Mouse (Mus musculus) WW6 (cell line): ENCODE measurements around the gene Gpn3.
A peak's percentile ranks its signal among the peaks of the same experiment; 100 is the strongest.

ENCODE experiments used
- DNase-seq: peaks from one replicate; pipeline ENCODE4 v3.0.0-alpha.2; 2013; ENCODE audit warnings: low read depth, low spot score

Gene Gpn3

DNA sequence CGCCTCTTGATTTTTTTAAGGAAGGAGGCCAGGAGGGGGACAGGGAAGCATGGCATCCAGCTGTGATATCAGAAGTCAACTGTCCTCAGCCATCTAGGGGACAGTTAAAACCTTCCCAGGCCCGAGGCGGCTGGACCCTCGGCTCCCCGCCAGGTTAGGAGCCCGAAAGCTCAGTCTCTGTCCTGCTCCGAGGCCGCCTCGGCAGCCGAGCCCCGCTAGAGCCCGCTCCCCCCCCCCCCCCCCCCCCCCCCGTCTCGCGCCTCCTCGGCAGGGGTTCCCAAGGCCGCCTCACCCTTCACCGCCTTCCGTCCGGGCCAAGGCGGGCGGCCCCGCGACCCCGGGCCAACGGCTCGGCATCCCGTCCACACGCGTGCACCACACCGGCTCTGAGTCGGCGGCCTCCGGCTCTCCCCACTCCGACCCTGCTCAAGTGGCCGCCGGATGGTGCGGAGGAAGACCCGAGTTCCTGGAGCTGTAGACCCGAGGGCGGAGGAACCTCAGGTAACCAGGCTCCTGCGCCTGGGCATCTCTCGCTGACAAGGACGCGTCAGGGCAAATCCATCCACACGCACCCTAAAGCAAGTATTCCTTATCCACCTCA is at the start of gene Gpn3:
TSS of gene Gpn3 (plus strand) at position 286 of the 601 bp plus-strand sequence.
- DNase-seq = peak; percentile 59

DNA sequence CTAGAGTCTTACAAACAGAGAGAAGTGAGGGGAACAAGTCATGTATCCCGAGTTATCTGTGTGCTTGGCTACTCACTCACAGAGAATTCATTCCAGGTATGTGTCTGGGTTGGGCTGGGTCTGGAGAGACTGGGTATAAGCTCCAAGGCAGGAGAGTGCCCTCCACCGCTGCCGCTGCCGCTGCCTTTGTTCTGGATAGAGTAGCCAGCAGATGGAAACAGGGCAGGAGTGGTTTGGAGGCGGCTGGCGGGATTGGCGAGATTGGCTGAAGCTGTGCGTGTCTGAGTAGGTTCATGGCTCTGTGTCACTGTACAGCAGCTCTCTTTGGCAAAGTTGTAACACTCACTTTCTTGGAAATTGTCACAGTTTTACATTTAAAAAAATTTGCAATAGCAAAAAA is 48.2 kb upstream of the Gpn3 start:
- DNase-seq = no peak

DNA sequence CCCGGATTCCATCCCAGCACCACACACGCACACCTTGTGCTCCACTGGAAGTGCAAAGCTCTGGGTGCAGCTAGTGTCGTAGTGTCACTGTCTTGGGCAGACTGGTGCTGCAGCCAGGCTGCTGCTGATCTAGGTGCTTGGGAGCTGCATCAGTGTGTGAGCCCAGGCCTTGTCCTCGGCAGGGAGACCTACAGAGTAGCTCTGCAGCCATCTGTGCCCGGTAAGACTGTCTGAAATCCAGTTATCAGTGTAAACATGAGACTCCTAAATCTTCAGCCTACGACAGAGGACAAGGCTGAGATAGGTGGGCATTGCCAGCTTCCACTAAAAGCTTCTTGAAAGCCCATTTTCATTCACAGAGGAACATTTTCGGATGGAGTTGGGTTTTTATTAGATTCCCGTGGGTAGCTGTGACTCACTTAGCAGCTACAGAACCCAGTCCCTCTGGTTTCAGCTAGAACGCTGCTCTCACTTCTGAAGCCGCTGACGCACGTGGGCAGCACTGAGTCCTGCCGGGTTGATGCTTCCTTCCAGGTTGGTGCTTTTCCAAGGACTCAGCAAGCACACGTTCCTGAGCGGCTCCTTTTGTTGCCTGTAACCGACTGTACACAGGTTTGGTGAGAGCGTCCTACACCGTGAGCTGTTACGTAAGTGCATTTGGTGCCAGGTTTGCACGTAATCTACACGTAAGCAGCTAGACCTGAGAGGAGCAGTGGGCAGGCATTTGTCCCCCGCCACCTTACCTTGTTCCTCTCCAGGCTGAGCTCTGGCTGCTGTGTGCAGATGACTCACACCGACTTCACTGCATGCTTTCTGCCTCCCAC is 46.9 kb upstream of the Gpn3 start:
- no peak for DNase-seq

DNA sequence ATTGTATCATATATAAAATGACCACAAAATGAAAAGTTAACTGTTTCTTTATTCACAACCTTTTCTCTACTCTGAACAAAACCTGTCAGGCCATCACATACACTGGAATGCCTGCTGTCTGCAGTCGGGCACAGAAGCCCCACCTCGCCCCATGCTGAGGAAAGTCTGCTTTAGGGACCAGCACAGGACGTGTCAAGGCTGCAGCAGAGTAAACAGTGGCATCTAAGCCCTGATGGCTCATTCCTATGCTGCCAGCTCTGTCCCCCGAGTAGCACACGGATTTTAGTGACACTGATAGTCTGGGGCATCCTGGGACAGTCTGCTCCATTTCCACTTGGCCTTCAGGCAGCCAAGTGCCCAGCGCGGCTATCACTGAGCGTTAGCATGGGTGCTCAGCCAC is 46.2 kb upstream of the Gpn3 start:
- no peak for DNase-seq

DNA sequence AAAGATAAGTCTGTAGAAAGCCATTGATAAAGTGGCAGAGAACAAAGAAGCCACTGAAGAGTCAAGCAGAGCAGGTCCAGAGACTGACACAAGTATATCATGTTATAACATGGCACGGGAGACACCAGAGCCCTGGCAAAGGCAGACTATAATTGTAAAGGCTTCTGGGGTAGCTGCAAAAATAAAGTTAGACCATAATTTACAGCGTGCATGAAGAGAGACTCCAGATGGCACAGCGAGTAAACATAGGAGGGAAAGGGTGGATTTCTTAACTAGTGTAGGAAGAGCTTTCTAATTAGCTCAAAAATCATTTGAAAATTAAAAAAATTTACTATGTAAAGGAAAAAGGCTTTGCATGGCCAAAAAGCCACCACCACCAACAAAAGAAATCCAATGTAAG is 44.4 kb upstream of the Gpn3 start:
- DNase-seq = no peak

DNA sequence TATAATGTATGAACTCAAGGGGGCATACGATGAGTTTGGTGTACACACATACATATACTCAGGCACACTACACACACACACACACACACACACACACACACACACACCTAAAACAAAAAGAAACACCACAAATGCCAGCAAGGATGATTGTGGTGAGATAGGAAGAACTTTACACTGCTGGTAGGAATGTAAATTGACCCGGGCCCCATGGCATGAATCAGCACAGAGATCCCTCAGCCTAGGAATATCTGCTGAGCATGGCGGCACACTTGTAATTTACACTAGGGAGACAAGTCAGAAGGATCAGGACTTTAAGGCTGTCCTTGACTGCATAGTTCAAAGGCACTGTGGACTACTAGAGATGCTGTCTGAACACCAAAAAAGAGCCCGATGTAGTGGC is 41.4 kb upstream of the Gpn3 start:
- DNase-seq = no peak

DNA sequence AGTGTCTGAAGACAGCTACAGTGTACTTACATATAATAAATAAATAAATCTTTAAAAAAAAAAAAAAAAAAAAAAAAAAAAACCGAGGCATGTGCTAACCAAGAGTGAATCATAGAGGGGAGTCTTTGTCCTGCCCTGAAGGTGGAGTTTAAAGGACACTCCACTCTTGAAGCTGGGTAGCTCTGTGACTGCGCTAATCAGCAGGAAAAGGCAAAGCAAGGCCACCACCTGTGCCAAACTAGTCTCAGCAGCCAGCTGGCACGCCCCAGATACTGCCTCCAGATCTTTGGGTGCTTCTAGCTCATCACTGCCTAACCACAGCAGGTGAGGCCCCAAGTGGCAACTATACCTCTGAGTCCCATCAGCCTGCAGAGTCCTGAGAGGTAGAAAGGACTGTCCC is 37.0 kb upstream of the Gpn3 start:
- DNase-seq = no peak

DNA sequence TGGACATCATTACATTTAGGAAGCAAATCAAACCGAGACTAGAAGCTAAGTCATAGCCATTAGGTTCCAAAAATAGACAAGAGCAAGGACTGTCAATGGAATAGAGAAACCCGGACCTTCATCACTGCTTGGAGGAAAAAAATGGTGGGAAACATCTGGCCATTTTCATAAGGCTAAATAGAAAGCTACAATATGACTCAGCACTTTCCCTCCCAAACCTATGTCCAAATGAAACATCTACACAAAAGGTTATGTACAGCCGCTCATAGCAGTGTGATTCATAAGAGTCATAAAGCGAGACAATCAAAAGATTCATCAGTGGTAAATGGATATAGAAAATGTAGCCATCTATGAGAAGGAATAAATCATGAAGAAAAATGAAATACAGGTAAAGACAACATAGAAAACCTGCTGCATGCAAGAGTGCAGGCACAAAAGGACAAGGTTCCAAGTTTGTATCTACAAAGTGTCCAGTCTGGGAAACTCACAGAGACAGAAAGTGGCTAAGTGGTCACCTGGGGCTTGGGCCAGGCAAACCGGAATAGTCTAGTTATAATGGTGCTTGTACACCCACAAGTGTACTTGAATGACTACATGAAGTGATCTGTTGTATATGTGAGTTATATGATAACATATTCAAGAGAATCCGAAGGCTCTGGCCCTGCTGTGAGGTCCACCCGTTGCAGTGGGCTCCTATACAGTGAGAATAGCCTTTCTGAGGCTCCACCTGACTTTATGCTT is 35.0 kb upstream of the Gpn3 start:
- no peak for DNase-seq

DNA sequence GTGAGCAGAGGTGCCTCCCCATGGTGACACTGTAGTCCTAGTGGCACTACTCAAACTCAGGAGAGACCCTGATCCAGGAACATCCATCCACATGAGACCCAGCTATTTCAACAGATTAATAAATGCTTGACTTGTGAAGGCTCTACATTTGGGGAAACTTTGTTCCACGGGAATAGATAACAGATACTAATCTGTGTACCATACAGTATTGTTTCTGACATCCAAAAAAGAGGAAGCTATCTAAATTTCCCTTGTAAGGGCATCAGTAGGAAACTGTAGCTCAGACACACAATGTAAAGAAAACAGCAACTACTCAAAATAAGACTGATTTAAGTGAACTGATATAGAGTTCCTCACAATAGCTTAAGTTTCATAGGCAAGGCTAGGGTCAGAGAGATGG is 28.8 kb upstream of the Gpn3 start:
- no peak for DNase-seq

DNA sequence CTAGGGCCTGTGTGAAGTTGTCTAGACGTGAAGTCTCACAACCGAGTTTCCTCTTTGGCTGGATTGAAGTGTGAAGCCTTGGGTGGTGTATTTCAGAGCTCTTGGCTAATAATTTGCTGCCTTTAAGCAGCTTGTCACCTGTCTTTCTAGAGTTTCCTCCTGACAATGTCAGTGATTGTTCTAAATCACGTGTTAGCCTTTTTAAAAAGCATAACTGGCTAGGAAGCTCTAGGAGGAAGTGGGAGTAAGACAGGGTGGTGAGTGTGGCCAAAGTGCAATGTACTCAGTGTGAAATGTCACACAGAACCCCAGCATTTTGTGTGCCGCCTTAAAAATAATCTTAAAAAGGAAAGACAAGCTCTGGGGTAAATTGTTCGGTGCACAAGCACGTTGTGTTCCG is 27.9 kb upstream of the Gpn3 start:
- no peak for DNase-seq

DNA sequence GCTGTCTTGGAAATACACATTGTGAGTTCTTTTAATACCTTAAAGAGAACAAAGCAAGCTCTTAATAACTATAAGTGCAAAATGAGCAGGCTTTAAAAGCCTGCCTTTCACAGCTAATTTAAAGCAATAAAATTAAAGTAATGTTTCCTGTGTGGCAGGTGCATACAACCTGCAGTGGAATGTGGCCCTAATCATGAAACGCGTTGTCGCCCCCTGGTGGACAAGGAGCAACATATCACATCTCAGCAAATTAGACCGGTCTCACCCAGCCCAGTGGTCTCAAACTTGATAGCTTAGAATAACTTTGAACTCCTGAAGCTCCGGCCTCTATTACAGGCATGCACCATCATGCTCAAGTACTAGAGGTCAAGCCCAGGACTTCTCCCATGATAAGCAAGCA is 27.4 kb upstream of the Gpn3 start:
- DNase-seq = peak; percentile 42

DNA sequence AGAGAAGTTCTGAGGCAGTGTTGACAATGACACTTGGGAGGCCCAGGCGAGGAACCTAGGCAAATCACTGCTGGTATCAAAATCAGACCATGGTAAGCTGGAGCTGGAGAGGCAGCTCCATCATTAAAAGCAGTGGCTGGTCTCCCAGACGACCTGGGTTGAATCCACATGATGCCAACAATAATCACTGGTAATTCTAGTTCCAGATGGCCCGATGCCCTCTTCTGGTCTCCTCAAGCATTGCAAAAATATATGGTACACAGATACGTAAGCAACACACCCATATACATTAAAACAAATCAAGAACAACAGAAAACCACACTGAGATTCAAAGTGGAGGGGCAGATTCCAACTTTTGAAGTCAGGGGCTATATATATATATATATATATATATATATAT is 25.9 kb upstream of the Gpn3 start:
- no peak for DNase-seq

DNA sequence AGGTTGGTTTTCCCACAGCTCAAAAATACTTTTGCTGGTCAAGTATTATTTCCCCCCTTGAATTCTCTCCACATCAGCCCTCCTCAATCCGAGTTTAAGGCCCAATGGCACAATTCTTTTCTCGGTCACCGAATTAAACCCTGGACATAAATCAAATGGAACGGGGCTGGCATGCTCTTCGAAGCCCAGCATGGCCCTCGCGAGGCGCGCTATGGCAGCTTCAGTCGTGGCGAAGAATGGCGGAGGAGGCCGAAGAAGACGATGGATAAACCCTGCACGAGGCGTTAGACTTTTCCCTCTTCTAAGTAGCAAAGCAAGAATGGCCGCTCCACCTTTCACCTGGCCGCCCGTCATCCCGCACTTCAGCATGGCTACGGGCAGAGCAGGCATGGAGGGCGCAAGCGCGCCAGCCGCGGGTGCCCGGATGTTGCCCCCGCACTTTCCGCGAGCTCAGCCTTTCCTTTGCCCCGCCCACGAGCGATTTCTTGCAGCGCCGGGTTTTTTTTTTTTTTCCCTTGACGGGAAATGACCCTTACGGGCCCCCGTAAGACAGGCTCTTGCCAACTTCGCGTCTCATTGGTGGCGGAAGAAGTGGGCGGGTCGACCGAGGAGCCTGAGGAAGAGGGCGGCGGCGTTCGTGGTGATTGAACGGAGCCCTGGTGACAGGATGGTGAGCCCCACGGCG is 17.7 kb upstream of the Gpn3 start, which contains the start of the genes Rad9b and Vps29:
TSS of gene Rad9b (minus strand) at position 427 of the 685 bp plus-strand sequence.
TSS of gene Vps29 (plus strand) at position 563 of the 685 bp plus-strand sequence.
- peak; percentile 98 for DNase-seq

DNA sequence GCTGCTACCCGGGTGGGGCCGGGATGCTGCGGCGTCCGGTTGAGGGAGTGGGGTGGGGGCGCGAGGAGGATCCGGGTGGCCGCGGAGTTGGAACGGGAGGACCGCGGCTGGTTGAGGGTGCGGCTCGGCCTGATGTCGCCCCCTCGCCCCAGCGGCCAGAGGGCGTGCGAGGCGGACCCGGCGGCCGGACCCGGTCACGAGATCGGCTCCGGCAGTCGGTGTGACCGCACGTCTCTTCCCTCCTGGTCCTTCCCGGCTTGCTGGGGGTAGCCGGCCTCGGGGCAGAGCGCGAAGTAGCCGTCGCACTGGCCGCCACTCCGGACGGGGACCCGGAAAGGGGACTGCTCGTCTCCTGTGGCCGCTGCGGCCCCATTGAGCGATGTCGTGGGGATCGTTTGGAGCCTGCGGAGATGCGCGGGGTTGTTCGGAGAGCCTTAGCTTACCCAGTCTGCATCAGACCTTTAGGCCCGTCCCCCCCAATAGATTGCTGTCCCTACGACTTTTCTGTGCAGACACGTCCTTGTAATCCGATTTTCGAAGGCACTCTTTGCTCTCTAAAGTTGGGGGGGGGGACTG is 17.1 kb upstream of the Gpn3 start:
- DNase-seq = no peak

DNA sequence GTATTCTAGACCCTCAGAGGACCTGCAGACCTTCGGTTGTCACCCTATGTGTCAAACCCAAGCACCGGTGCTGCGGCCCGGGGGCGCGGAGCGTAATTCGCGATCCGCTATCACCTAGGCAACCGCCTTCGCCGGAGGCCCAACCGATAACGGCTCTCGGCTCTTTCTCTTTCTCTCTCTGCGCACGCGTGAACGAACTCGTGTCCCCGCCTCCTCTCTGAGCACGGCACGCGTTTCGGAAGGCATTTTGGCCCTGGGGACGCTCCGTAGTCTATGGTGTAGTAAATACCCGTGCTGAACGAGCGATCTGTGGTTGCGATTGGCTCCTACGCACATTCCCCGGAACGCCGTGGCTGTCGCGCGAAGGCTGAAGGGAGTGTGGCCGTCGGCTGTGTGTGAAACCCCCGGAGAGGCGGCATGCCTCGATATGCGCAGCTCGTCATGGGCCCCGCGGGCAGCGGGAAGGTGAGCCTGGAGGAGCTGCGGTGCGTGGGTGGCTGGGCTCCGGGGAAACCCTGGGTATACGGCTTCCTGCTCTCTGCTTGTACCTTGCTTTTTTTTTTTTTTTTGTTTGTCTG is 605 bp downstream of the Gpn3 start, which contains the start of gene Fam216a:
TSS of gene Fam216a (minus strand) at position 173 of the 578 bp plus-strand sequence.
- DNase-seq = peak; percentile 97

DNA sequence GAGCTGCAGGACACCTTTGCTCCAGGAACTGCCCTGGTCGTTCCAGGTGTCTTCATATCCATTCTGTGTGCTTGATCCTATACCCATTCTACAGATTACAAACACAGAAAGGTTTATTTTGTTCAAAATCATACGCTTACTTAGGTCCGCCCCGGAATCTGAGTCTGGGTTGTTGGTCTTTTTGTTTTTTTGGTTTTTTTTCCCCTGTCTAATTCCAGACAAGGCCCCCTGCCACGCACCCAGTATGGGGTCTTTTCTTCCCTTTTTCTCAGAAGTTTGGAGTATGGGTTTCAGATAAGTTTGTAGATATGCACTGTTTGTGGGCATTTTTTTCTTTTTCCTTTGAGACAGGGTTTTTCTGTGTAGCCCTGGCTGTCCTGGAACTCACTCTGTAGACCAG is 1.2 kb downstream of the Gpn3 start:
- no peak for DNase-seq

DNA sequence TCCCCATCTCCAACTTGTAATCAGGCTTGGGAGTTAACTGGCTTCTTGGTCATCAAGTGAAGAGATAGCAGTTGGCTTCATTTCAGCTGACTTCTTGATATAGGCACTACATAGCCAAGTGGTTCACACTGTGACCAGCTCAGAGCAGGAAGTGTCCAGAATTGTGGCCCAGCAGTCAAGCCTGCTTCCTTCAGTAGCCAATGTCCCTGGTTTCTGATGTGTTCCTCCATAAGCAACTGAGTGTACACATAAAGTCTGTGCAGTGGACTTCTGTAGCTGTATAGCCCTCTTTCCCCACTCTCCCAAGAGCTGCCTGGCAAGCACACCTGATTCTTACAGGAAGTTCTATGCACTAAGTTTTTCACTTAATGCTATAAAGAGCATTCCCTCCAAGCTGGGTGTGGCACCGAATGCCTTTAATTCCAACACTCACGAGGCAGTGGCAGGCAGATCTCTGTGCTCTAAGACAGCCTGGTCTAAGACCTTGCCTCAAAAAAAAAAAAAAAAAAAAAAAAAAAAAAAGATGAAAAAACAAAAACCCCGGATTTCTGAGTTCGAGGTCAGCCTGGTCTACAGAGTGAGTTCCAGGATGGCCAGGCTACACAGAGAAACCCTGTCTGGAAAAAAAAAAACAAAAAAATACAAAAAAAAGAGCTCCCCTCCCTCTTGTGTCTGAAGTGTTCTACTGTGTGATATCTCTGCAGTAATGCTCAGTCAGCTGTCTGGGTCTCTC is 5.6 kb downstream of the Gpn3 start:
- DNase-seq = no peak

DNA sequence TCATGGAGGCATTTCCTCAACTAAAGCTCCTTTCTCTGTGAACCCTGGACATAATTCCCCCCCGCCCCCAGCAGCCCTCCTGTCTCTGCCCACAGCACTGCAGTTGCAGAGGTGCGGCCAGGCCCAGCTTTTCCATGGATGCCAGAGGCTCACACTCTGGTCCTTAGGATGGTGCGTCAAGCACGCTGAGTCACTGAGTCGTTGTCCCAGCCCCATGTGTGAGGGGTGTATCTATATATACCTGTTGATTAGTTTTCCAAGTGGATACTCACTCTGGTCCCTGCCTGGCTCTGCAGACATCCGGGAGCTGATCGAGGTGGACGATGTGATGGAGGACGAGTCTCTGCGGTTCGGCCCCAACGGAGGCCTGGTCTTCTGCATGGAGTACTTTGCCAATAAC is 6.5 kb downstream of the Gpn3 start:
- DNase-seq = no peak

DNA sequence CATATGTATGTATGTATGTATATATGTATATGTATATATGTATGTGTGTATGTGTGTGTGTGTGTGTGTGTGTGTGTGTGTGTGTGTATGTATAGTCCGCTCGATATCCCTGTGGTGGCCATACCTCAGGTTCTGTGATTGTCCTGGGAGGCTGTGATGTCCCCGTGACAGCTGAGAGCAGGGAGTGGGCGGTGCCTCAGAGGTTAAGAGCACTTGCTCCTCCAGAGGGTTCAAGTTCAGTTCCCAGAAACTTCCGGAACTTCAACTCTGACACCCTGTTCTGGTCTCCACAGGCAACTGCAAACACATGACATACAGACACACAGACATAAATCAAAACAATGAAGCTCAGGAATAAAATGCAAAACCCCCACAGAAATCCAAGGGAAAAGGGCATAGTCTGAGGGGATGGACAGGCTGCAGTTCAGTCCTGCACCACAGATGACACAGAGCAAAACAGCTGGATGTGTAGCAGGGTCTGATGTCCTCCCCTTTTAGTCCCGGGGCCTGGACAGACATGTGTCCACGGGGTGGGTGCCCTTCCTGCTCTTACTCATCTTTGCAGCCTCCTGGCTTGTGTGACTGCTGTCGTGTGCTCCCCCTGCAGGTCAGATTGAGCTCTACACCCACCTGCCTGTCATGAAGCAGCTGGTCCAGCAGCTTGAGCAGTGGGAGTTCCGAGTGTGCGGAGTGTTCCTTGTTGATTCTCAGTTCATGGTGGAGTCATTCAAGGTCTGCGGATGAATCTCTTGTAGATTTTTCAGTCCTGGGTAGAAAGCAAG is 7.9 kb downstream of the Gpn3 start:
- no peak for DNase-seq

DNA sequence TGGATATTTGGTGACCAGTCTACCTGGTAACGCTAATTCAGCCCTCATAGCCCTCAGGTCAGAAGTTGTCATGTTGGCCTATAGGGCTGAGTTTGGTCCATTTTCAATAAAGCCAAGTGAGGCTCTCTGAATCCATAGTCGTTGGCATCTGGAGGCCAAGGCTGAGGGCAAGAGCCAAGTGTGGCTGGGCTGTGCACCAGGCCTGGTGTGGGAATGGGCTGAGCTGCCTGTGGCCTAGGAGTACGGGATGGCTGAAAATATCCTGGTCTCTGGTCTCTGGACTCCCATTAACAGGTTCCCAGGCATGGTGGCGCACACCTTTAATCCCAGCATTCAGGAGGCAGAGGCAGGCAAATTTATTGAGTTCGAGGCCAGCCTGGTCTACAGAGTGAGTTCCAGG is 18.3 kb downstream of the Gpn3 start:
- no peak for DNase-seq
